Mouse (Mus musculus) intestine, embryonic 15.5 days (tissue): ENCODE data around the gene Olfr32. TPM values are rescaled to one million over a fixed set of nuclear protein-coding genes. Genes with fewer than 3 reads are reported as not detected.
"Not testable (repeated sequence)": the region's sequence is repeated elsewhere in the genome, so short reads cannot be mapped to it uniquely, and the experiment has no call there.

Experiments
- ATAC-seq: fragments of 200-750 bp; cut with Nextera tagmentation; 2 replicates; pipeline ENCODE4 v1.8.0; 2017; ENCODE audit warnings: moderate TSS enrichment, moderate library complexity
- H3K27ac ChIP-seq: fragments of 300-500 bp; sonication (generic); 2 replicates; pipeline ENCODE4 v1.5.1; 2015; ENCODE audit warnings: mild to moderate bottlenecking, inconsistent platforms
- H3K27me3 ChIP-seq: fragments of 300-500 bp; sonication (generic); replicated peaks from 2 replicates; pipeline ENCODE4 v1.6.1; 2015; ENCODE audit warnings: inconsistent platforms
- H3K36me3 ChIP-seq: fragments of 300-500 bp; sonication (generic); 2 replicates; pipeline ENCODE4 v1.6.1; 2015; ENCODE audit warnings: inconsistent platforms
- H3K4me1 ChIP-seq: fragments of 300-500 bp; sonication (generic); replicated peaks from 2 replicates; pipeline ENCODE4 v1.6.1; 2015; ENCODE audit warnings: inconsistent platforms
- H3K4me2 ChIP-seq: fragments of 300-500 bp; sonication (generic); replicated peaks from 2 replicates; pipeline ENCODE4 v1.6.1; 2015; ENCODE audit warnings: mild to moderate bottlenecking, inconsistent platforms
- H3K4me3 ChIP-seq: fragments of 300-500 bp; sonication (generic); replicated peaks from 2 replicates; pipeline ENCODE4 v1.5.1; 2015; ENCODE audit warnings: inconsistent platforms
- H3K9ac ChIP-seq: fragments of 300-500 bp; sonication (generic); 2 replicates; pipeline ENCODE4 v1.6.1; 2015; ENCODE audit warnings: inconsistent platforms
- H3K9me3 ChIP-seq: fragments of 300-500 bp; sonication (generic); 2 replicates; pipeline ENCODE4 v1.6.1; 2016; ENCODE audit warnings: inconsistent platforms
- WGBS: fragments of 180-500 bp; shearing (Covaris S2); methylation state at CpG from one replicate; pipeline ENCODE4 v1.1.7; 2015; 5-methylcytosine and 5-hydroxymethylcytosine counted together
- polyA plus RNA-seq: library from polyadenylated mRNA; unstranded; fragments of >200 nt; fragmentation: Nextera tagmentation; extraction: Ambion mirVana; gene quantifications from 2 replicates; pipeline ENCODE4 v1.2.1, GENCODE M21; 2015

Olfr32 gene
- not detected in 2 replicates for polyA plus RNA-seq

GRCm38 (mm10) chr2:90142196-90142595 lies at the start of gene Olfr32:
Gene Olfr32 (minus strand): TSS chr2:90142296.
- Histone ChIP-seq H3K27me3 (no peaks in the 10 kb centered on the region), H3K27ac (no peak within 1 kb of the TSS), H3K36me3 (no peaks in the 10 kb centered on the region), H3K4me2 (no peak within 1 kb of the TSS), H3K4me1 (no peaks in the 10 kb centered on the region), H3K9ac (no peak within 1 kb of the TSS), H3K4me3 (no peak within 1 kb of the TSS), H3K9me3 (no peaks in the 10 kb centered on the region)
- no peak for ATAC-seq

DNA sequence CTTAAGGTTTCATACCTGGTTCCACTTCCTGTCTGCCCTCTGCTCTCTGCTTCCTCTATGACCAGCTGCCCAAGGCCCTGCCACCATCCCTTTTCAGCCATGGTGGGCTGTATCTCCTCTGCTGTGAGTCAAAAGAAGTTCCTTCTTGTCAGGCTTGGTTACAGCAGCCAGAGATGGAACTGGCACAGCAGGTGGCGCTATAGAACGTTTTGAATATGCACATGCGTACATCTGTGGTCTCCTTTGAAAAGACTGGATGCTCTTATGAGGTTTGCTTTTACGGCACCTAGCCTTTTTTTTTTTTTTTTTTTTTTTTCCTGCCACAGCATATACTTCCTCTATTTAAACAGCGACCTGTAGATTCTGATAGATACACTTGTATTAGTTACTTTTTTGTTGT lies 45.0 kb upstream of the Olfr32 start:
- H3K27me3 ChIP-seq, H3K4me1 ChIP-seq, H3K4me3 ChIP-seq, H3K27ac ChIP-seq, H3K4me2 ChIP-seq, H3K36me3 ChIP-seq, ATAC-seq, H3K9me3 ChIP-seq, H3K9ac ChIP-seq: not testable (repeated sequence)
- no CpG with 5 or more reads among the region's 5 CpGs for WGBS

DNA sequence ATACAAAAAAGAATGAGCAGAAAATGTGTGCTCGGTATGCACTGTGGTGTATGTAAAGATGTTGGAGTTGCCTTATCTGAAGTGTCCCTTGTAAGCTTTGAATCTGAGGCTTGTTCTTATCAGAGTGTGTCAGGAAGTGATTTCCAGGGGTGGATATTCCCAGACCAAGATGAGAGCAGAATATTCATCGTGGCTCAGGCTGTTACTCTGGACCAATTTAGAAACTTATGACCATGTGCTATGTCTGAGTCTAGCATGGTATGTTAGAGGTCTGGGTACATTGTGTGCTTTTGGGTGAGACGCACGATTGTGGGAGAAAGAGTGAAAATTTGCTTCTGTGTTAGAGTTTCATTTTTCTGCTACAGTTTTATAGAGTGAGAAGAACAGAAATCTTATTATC lies 44.0 kb upstream of the Olfr32 start:
- not testable (repeated sequence) for H3K9ac ChIP-seq, H3K4me3 ChIP-seq, H3K9me3 ChIP-seq, H3K27ac ChIP-seq, ATAC-seq, H3K4me1 ChIP-seq, H3K36me3 ChIP-seq, H3K4me2 ChIP-seq, H3K27me3 ChIP-seq
- WGBS = no CpG with 5 or more reads among the region's 4 CpGs

GRCm38 (mm10) chr2:90153916-90154315 lies 11.8 kb upstream of the Olfr32 start:
- WGBS = 85% methylated on average over 9 of the region's 9 CpGs
- Histone ChIP-seq H3K27me3 (no peaks in the 10 kb centered on the region), H3K9me3 (no peaks in the 10 kb centered on the region), H3K27ac (no peak overlapping the region), H3K4me2 (no peak overlapping the region), H3K4me3 (no peak overlapping the region), H3K4me1 (no peaks in the 10 kb centered on the region), H3K9ac (no peak overlapping the region), H3K36me3 (no peaks in the 10 kb centered on the region)
- no peak for ATAC-seq

- no peak within 1 kb of the TSS for H3K4me3 ChIP-seq
- 79% methylated on average over 3 of the region's 3 CpGs for WGBS
- H3K36me3 ChIP-seq = no peaks in the 10 kb centered on the region
- no peaks in the 10 kb centered on the region for H3K4me1 ChIP-seq
- H3K4me2 ChIP-seq = no peak within 1 kb of the TSS
- no peak within 1 kb of the TSS for H3K9ac ChIP-seq
- H3K9me3 ChIP-seq = no peaks in the 10 kb centered on the region
- no peak within 1 kb of the TSS for H3K27ac ChIP-seq
- no peak for ATAC-seq
- H3K27me3 ChIP-seq = no peaks in the 10 kb centered on the region
These were observed 10.9 kb upstream of the Olfr32 start, which contains the start of gene Olfr1270 for GRCm38 (mm10) chr2:90152991-90153390. Gene Olfr1270 (minus strand): TSS chr2:90153091.

- Histone ChIP-seq H3K9ac (no peak within 1 kb of the TSS), H3K4me1 (no peaks in the 10 kb centered on the region), H3K36me3 (no peaks in the 10 kb centered on the region), H3K27ac (no peak within 1 kb of the TSS), H3K9me3 (no peaks in the 10 kb centered on the region), H3K4me2 (no peak within 1 kb of the TSS), H3K27me3 (no peaks in the 10 kb centered on the region), H3K4me3 (no peak within 1 kb of the TSS)
- 98% methylated on average over 1 of the region's 1 CpGs for WGBS
- ATAC-seq = no peak
These were observed 20.8 kb downstream of the Olfr32 start, which contains the start of gene Olfr1269 for GRCm38 (mm10) chr2:90121312-90121711. Gene Olfr1269 (minus strand): TSS chr2:90121412.

Other genes with a start within 250 kb of the Olfr32 start
- not detected in 2 replicates for gene Olfr1258, start 215.0 kb downstream of the Olfr32 start, polyA plus RNA-seq
- not detected in 2 replicates for gene Olfr1259, start 193.6 kb downstream of the Olfr32 start, polyA plus RNA-seq
- not detected in 2 replicates for gene Olfr1260, start 168.0 kb downstream of the Olfr32 start, polyA plus RNA-seq
- not detected in 2 replicates for gene Olfr1261, start 151.1 kb downstream of the Olfr32 start, polyA plus RNA-seq
- gene Olfr1262, start 142.2 kb downstream of the Olfr32 start, polyA plus RNA-seq = not detected in 2 replicates
- gene Olfr1263, start 130.2 kb downstream of the Olfr32 start, polyA plus RNA-seq = not detected in 2 replicates
- not detected in 2 replicates for gene Olfr1264, start 116.7 kb downstream of the Olfr32 start, polyA plus RNA-seq
- gene Olfr1265, start 107.0 kb downstream of the Olfr32 start, polyA plus RNA-seq = not detected in 2 replicates
- not detected in 2 replicates for gene Olfr140, start 78.7 kb downstream of the Olfr32 start, polyA plus RNA-seq
- gene Olfr1269, start 20.9 kb downstream of the Olfr32 start, polyA plus RNA-seq = not detected in 2 replicates
- gene Olfr1270, start 10.8 kb upstream of the Olfr32 start, polyA plus RNA-seq = not detected in 2 replicates
- not detected in 2 replicates for gene Olfr1506, start 82.2 kb upstream of the Olfr32 start, polyA plus RNA-seq
- not detected in 2 replicates for gene Olfr142, start 115.3 kb upstream of the Olfr32 start, polyA plus RNA-seq
- gene Olfr1271, start 128.7 kb upstream of the Olfr32 start, polyA plus RNA-seq = not detected in 2 replicates
- not detected in 2 replicates for gene Olfr1272, start 150.5 kb upstream of the Olfr32 start, polyA plus RNA-seq
- not detected in 2 replicates for gene Gm13769, start 179.9 kb upstream of the Olfr32 start, polyA plus RNA-seq